Mouse (Mus musculus) splenic B cell, adult 2 months (primary cell): ENCODE data around the gene Ier2.
A peak's percentile ranks its signal among the peaks of the same experiment; 100 is the strongest.

Experiments
- DNase-seq: peaks from one replicate; pipeline ENCODE4 v3.0.0-alpha.2; 2011; ENCODE audit warnings: low read depth, low spot score
- H3K27me3 ChIP-seq: 2 replicates; pipeline ENCODE4 v1.6.1; 2012; ENCODE audit warnings: mild to moderate bottlenecking, low read length, moderate library complexity, mixed read lengths; ENCODE audit not compliant: control insufficient read depth, poor library complexity, insufficient read depth, severe bottlenecking
- H3K36me3 ChIP-seq: 2 replicates; pipeline ENCODE4 v1.6.1; 2012; ENCODE audit warnings: mild to moderate bottlenecking, low read length, moderate library complexity, mixed read lengths; ENCODE audit not compliant: control insufficient read depth, poor library complexity, insufficient read depth, severe bottlenecking

Ier2 gene

DNA sequence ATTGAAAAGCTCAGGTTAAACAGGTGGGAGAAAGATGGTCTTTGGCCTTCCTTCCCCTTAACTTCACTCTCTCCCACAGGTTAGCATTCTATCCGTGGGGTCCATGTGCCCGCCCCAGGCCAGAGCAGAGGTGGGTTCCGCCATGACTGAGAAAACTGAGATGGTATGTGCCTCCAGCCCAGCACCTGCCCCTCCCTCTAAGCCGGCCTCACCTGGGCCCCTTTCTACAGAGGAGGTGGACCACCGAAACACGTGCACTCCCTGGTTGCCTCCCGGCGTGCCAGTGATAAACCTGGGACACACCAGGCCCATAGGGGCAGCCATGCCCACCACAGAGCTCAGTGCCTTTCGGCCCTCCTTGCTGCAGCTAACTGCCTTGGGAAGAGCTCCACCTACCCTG, 39.9 kb upstream of the Ier2 start:
- Histone ChIP-seq H3K36me3 (no peaks in the 10 kb centered on the region; the same call in 1 of the 2 replicates), H3K27me3 (no peaks in the 10 kb centered on the region)
- peak; percentile 15 for DNase-seq

DNA sequence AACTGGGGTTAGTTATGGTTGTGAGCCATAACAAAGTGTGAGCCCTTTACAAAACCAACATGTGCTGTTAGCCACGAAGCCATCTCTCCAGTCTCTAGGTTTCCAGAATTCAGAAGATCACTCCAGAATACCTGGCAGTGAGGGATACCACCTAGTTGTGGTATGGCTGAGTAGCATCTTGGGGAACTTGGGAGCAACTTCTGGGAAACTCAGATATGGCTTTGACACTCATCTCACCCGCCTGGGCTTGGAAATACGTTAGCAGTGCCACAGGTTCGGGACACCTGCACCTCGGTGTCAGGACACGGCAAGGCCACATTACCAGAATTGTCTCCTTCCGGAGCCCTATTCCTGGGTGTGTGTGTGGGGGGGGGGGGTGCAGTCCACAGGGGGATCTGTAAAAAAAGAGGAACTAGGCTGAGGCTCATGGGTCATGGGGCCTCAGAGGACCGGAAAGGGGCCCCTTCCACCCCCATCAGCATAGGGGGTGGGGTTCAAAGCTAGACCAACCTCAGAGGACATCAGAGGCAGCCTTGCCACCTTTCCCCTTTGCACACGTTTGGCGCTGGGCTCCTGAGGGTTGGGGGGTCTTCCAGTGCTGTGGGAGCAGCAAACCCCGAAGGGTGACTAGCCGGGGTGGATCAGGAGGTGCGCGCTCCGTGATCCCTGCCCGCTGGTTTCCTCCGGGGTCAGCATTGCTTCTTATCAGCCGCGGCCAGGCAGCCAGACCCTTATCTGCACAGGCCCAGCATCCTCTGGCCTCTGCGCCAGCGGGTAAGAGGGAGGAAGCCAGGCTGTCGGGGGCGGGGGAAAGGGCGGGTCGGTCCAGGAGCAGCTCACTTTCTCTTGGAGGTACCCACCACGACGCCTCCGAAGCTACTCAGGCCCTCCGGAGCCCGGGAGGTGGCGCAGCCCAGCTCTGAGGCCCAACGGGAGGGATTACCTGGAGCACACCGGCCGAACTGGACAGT, 38.6 kb upstream of the Ier2 start, which contains the start of gene Lyl1:
Lyl1 (plus strand) TSS at position 517 of the 971 bp plus-strand sequence.
- Histone ChIP-seq H3K36me3 (no peaks in the 10 kb centered on the region; the same call in 1 of the 2 replicates), H3K27me3 (no peaks in the 10 kb centered on the region)
- peak; percentile 92 for DNase-seq

DNA sequence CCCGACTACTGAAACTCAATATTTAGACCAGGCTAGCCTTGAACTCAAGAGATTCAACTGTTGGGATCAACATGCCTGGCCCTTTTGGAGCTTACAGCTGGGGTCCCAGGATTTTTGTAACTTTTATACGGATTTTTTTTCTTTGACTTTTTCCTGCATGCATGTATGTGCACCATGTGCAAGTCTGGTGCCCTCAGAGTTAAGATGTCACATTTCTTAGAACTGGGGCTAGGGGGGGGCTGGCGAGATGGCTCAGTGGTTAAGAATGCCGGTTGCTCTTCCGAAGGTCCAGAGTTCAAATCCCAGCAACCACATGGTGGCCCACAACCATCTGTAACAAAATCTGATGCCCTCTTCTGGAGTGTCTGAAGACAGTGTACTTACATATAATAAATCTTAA, 37.9 kb upstream of the Ier2 start:
- no peaks in the 10 kb centered on the region; the same call in 1 of the 2 replicates for H3K36me3 ChIP-seq
- no peaks in the 10 kb centered on the region for H3K27me3 ChIP-seq
- DNase-seq, result peak; percentile 54

DNA sequence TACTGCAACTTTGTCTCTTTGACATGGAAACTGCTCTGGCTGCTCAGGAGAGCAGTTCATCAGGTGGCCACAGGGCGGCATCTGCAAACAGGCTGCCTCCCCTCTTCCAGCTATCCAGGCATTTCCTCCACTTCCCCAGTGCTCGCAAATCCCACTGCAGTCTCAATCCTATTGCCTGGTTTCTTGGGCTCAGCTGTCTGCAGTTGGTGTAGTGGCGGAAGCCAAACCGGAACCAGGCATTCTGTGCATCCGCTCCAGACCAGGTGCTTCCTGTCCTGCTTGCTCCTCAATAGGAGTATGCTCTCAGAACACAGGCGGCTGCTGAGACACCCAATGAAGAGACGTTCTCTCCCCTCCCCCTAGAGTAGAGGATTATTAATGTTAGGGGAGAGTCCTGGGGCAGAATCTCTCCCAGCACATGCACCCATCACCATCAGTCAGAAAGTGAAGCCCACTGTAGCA, 37.2 kb upstream of the Ier2 start:
- H3K36me3 ChIP-seq, result no peaks in the 10 kb centered on the region; the same call in 1 of the 2 replicates
- DNase-seq, result peak; percentile 82
- H3K27me3 ChIP-seq, result no peaks in the 10 kb centered on the region

DNA sequence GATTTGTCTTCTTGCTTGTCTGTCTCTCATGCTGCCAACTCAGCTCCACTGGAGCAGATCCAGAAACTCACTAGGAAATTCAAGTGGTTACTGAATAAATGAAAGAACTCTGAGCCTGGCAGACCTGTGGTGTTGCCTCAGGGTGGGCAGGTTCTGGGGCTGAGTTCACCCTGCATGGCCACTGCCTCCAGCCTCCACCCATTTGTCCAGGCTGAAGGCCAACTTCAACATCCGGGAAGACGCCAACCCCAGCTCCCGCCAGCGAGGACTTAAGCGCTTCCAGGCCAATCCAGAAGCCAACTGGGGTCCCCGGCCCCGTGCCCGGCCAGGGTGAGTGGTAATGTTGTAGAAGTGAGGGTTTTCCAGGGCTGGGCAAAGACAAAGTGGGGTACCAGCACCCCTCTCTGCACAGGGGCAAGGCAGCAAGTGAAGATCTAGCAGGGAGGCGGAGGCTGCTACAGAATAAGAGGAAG, 36.3 kb upstream of the Ier2 start:
- no peaks in the 10 kb centered on the region for H3K27me3 ChIP-seq
- DNase-seq, result peak; percentile 23

DNA sequence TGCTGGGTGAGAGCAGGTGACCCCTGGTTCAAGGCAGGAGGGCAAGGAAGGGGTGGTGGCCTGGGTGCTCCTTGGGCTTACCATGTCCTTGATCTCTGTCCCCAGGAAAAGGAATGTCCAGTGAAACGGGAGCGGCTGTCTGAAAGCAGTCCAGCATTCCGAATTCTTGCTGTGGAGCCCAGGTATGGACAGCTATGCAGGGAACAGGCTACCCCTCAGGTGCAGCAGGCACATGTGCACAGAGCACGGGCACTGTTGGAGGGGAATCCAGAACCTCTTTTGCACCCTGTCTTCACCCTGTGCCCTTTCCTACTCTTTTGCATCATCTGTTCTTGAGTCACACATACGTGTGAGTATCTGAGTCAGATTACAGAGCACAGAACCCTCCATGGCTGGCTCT, 35.6 kb upstream of the Ier2 start:
- no peak for DNase-seq

More for the DNA sequence above, 36.3 kb upstream of the Ier2 start:
- H3K36me3 ChIP-seq, result no peaks in the 10 kb centered on the region; the same call in 1 of the 2 replicates

DNA sequence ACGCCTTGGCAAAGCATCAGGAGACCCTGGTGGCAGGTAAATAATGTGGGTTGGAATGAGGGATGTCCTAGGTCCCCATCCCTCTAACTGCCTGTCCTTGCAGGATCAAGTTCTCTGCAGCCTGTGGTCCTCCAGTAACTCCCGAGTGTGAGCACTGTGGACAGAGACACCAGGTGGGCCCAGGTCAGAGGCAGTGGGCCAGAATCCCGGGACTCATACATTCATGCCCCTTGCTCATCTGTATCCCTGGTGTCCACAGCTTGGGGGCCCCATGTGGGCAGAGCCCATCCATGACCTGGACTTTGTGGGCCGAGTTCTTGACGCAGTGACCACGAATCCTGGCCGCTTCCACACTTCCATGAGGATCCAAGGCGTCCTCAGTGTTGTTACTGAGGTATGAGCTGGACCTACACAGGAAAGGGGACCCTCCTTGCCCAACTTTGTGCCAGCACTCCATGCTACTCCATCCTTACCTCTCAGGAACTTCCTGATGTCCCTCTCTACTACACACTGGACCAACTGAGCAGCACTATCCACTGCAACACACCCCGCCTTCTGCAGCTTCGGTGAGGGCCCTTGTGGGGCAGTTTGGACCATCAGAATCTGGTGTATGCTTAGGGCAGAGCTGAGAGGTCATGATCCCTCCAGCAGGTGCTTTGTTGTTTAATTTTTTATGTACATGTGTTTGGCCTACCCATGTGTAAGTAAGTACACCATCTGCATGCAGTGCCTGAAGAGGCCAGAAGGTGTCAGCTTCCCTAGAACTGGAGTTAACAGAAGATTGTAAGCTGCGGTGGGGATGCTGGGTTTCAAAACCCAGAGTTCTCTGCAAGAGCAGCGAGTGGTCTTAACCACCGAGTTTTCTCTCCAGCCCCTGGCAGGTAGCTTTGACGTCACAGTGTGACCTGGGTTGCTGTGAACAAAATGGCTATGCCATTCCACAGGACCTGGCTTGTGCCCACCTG, 34.8 kb upstream of the Ier2 start:
- peak; percentile 76 for DNase-seq
- H3K36me3 ChIP-seq, result no peaks in the 10 kb centered on the region; the same call in 1 of the 2 replicates
- no peaks in the 10 kb centered on the region for H3K27me3 ChIP-seq

More for the DNA sequence above, 35.6 kb upstream of the Ier2 start:
- H3K27me3 ChIP-seq, result no peaks in the 10 kb centered on the region
- no peaks in the 10 kb centered on the region; the same call in 1 of the 2 replicates for H3K36me3 ChIP-seq

DNA sequence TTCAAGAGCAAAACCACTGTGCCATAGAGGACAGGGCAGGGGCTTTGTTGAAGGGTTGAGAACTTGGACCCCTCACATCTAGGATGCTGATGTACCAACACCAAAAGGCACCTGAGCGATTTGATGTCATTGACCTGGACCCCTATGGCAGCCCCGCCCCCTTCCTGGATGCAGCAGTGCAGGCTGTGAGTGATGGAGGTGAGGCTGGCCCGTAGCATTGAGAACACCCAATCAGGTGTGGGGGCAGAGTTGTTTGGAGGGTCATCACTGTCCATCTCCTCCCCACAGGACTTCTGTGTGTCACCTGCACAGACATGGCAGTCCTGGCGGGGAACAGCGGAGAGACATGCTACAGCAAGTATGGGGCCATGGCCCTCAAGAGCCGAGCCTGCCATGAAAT, 32.5 kb upstream of the Ier2 start:
- Histone ChIP-seq H3K27me3 (no peaks in the 10 kb centered on the region), H3K36me3 (peaks cover 2% of the 10 kb centered on the region; the same call in 1 of the 2 replicates)
- no peak for DNase-seq

DNA sequence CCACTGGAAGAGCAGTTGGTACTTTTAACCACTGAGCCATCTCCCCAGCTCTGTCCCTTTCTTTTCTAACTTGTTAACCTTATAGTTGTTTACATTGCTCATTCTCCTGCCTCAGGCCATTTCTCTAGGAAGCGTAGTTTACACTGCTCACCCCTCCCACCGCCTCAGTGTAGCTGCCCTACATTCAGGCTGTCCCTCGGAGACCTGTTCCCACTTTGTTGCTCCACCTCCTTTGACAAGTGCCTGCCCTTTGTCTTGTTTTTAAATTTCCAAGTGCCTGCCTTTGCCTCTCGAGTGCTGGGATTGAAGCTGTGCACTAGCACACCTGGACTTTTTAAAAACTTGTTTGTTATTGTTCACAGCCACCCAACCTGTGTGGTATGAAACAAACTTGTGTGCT, 30.7 kb upstream of the Ier2 start:
- DNase-seq, result no peak
- no peaks in the 10 kb centered on the region for H3K27me3 ChIP-seq
- H3K36me3 ChIP-seq, result peaks cover 2% of the 10 kb centered on the region; the same call in 1 of the 2 replicates

DNA sequence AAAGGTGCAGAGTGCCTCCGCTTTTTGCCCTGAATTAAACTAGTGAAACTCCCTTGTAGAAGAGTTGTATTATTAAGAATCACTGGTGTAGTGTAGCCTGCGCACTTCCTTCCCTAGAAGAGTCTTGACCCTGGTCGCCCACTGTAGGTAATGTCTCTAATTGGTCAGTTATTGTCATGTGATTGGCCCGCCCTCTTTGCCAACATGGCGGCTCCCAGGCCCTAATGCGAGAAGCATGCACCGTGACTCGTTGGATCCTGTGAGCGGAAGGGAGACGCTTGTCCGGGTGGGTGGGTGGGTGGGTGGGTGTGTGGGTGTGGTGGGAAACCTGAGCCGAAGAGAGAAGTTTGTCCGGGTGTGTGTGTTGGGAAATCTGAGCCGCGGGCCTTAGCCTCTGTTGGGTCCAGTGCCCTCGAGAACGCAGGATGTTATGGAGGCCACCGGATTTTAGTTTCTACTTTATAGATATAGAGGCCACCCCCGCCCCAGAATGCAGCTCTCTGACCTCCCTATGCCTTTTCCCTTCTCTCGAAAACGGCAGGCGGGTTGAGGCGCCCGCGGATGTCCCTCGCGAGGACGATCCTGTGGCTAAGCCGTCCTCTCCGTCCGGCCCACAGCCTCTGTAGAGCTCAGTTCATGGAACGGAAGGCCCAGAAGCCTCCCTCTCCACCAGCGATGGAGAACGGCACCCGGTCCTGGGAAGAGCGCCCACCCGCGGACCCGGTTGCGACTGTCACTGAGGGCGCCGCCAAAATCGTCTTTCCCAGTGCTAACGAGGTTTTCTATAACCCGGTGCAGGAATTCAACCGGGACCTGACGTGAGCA, 26.7 kb upstream of the Ier2 start:
- DNase-seq, result peak; percentile 94
- H3K36me3 ChIP-seq, result peaks cover 2% of the 10 kb centered on the region; the same call in 1 of the 2 replicates

DNA sequence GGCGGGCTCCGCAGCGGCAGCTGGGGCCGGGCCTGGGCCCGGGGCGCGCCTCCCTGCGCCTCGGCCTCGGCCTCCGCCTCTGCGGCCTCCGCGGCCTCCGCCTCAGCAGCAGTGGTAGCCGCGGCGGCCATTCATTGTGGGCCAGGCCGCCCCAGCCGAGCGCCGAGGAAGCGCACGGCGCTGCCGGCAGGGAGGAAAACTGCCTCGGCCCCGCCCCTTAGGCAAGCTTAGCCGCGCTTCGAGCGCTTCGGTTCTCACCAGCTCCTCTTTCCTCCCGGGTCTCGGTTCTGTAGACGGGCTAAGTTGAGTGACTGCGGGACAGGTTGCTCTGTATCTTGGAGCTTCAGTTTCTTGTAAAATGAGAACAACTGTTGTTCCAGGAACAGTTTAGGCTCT, 25.1 kb upstream of the Ier2 start, which contains the start of gene Nacc1:
Nacc1 (minus strand) TSS at position 158 of the 396 bp plus-strand sequence.
- peak; percentile 88 for DNase-seq
- H3K27me3 ChIP-seq, result no peaks in the 10 kb centered on the region
- H3K36me3 ChIP-seq, result peaks cover 2% of the 10 kb centered on the region; the same call in 1 of the 2 replicates

More for the DNA sequence above, 26.7 kb upstream of the Ier2 start:
- H3K27me3 ChIP-seq, result no peaks in the 10 kb centered on the region

DNA sequence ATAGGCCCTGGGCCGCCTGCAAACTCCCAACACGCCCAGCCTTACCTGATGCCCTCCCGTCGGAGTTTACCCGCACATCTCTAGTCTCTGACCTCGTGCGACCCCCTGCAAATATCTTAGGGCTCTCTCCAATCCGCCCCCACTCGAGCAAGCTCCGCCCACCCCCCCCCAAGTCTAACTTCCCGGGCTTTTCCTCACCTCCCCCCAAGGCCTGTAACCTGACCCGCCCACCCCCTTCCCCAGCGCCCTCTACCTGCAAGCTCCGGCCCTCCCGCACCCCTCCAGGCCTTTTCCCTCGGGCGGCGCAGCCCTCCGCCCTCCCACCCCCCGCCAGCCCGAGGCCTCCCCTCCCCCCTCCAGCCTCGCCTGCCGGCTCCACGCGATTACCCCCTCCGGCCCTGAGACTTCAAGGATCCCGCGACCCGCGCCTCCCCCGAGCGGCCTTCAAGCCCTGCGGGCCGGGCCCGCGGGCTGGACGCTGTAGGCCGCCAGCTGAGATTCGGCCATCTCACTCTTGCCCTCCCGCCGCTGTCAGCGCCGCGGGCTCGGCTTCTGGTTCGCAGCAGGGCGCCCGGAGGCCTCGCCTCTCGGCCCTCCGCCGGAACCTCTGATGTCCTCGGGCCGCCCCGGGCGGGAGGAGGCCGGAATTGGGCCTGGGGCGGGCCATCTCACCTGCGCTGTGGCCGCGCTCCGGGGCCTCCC, 24.5 kb upstream of the Ier2 start:
- peaks cover 2% of the 10 kb centered on the region; the same call in 1 of the 2 replicates for H3K36me3 ChIP-seq
- peak; percentile 40 for DNase-seq
- H3K27me3 ChIP-seq, result no peaks in the 10 kb centered on the region
